Mouse (Mus musculus): ENCODE measurements around the gene Gm21748.
"Not testable (repeated sequence)": the region's sequence is repeated elsewhere in the genome, so short reads cannot be mapped to it uniquely, and the experiment has no call there.

The Gm21748 gene

GRCm38 (mm10) chrY:90839077-90839476 is at the start of gene Gm21748:
TSS of gene Gm21748 (minus strand) at chrY:90839177.
- not testable (repeated sequence) for DNase-seq

All from lung, postnatal 36 days (tissue).